Mouse (Mus musculus): ENCODE measurements at regions not wholly inside any gene's neighbourhood (a gene's known extent, or its start where the extent isn't known, plus 50 kb on each side); places are given as distances from the start of the nearest gene placed in this dataset.
A peak's percentile ranks its signal among the peaks of the same experiment; 100 is the strongest.

- Histone ChIP-seq H3K27me3 (ENCODE audit: control insufficient read depth, insufficient read depth, low read length) (no peaks in the 10 kb centered on the region), H3K4me2 (no peak overlapping the region), H3K9me3 (ENCODE audit: control insufficient read depth, low read length) (no peaks in the 10 kb centered on the region), H3K9ac (ENCODE audit: low read length) (no peak overlapping the region), H3K4me1 (ENCODE audit: control insufficient read depth, insufficient read depth, low read length) (no peaks in the 10 kb centered on the region), H3K36me3 (ENCODE audit: control insufficient read depth, insufficient read depth, low read length) (no peaks in the 10 kb centered on the region), H3K27ac (ENCODE audit: low read depth, low read length) (no peak overlapping the region), H3K4me3 (ENCODE audit: low read depth, low read length) (no peak overlapping the region)
- WGBS = 86% methylated on average over 3 of the region's 3 CpGs
- DNase-seq (ENCODE audit: low spot score, missing footprints) (no peak), ATAC-seq (ENCODE audit: low FRiP score) (no peak)
Measured at GRCm38 (mm10) chr11:26793928-26794628, 200.3 kb upstream of the Vrk2 start.

GRCm38 (mm10) chr11:26789281-26789680 is 195.5 kb upstream of the Vrk2 start:
- peak; percentile 67 for DNase-seq (ENCODE audit: low spot score, missing footprints)
- whole genome bisulfite sequencing = 68% methylated on average over 2 of the region's 2 CpGs
- Histone ChIP-seq H3K4me2 (no peak overlapping the region), H3K9ac (ENCODE audit: low read length) (no peak overlapping the region), H3K27ac (ENCODE audit: low read depth, low read length) (no peak overlapping the region), H3K9me3 (ENCODE audit: control insufficient read depth, low read length) (no peaks in the 10 kb centered on the region), H3K36me3 (ENCODE audit: control insufficient read depth, insufficient read depth, low read length) (no peaks in the 10 kb centered on the region), H3K4me3 (ENCODE audit: low read depth, low read length) (no peak overlapping the region), H3K4me1 (ENCODE audit: control insufficient read depth, insufficient read depth, low read length) (no peaks in the 10 kb centered on the region), H3K27me3 (ENCODE audit: control insufficient read depth, insufficient read depth, low read length) (no peaks in the 10 kb centered on the region)
- ATAC-seq (ENCODE audit: low FRiP score) = no peak

GRCm38 (mm10) chr11:26785164-26785563 is 191.4 kb upstream of the Vrk2 start:
- H3K9ac ChIP-seq (ENCODE audit: low read length) = no peak overlapping the region
- ATAC-seq (ENCODE audit: low FRiP score) (peak; percentile 92), DNase-seq (ENCODE audit: low spot score, missing footprints) (no peak)
- H3K4me3 ChIP-seq (ENCODE audit: low read depth, low read length) = no peak overlapping the region
- H3K36me3 ChIP-seq (ENCODE audit: control insufficient read depth, insufficient read depth, low read length) = no peaks in the 10 kb centered on the region
- no peaks in the 10 kb centered on the region for H3K9me3 ChIP-seq (ENCODE audit: control insufficient read depth, low read length)
- no peaks in the 10 kb centered on the region for H3K27me3 ChIP-seq (ENCODE audit: control insufficient read depth, insufficient read depth, low read length)
- no peak overlapping the region for H3K4me2 ChIP-seq
- H3K4me1 ChIP-seq (ENCODE audit: control insufficient read depth, insufficient read depth, low read length) = no peaks in the 10 kb centered on the region
- no peak overlapping the region for H3K27ac ChIP-seq (ENCODE audit: low read depth, low read length)
- 13% methylated on average over 1 of the region's 1 CpGs for WGBS

- WGBS = 14% methylated on average over 3 of the region's 3 CpGs
- DNase-seq (ENCODE audit: low spot score, missing footprints) = peak; percentile 92
- peaks cover 7% of the 10 kb centered on the region; the same call in 1 of the 2 replicates for H3K4me1 ChIP-seq (ENCODE audit: control insufficient read depth, insufficient read depth, low read length)
- H3K9ac ChIP-seq (ENCODE audit: low read length) = no peak overlapping the region
- H3K9me3 ChIP-seq (ENCODE audit: control insufficient read depth, low read length) = no peaks in the 10 kb centered on the region
- H3K36me3 ChIP-seq (ENCODE audit: control insufficient read depth, insufficient read depth, low read length) = no peaks in the 10 kb centered on the region
- no peak overlapping the region for H3K4me3 ChIP-seq (ENCODE audit: low read depth, low read length)
- ATAC-seq (ENCODE audit: low FRiP score) = peak; percentile 92
- H3K27ac ChIP-seq (ENCODE audit: low read depth, low read length) = peak overlapping the region; percentile 60; the same call in 1 of the 2 replicates
- no peaks in the 10 kb centered on the region for H3K27me3 ChIP-seq (ENCODE audit: control insufficient read depth, insufficient read depth, low read length)
- H3K4me2 ChIP-seq = no peak overlapping the region
Measured at GRCm38 (mm10) chr11:26773122-26773796, 179.5 kb upstream of the Vrk2 start.

- no peak overlapping the region for H3K4me2 ChIP-seq
- no peaks in the 10 kb centered on the region for H3K36me3 ChIP-seq (ENCODE audit: control insufficient read depth, insufficient read depth, low read length)
- ATAC-seq (ENCODE audit: low FRiP score) (no peak), DNase-seq (ENCODE audit: low spot score, missing footprints) (no peak)
- H3K9me3 ChIP-seq (ENCODE audit: control insufficient read depth, low read length) = no peaks in the 10 kb centered on the region
- H3K4me1 ChIP-seq (ENCODE audit: control insufficient read depth, insufficient read depth, low read length) = peaks cover 7% of the 10 kb centered on the region
- no peak overlapping the region for H3K4me3 ChIP-seq (ENCODE audit: low read depth, low read length)
- H3K27me3 ChIP-seq (ENCODE audit: control insufficient read depth, insufficient read depth, low read length) = no peaks in the 10 kb centered on the region
- WGBS = 84% methylated on average over 3 of the region's 3 CpGs
- no peak overlapping the region for H3K9ac ChIP-seq (ENCODE audit: low read length)
- no peak overlapping the region for H3K27ac ChIP-seq (ENCODE audit: low read depth, low read length)
Measured at GRCm38 (mm10) chr11:26755576-26755975, 161.8 kb upstream of the Vrk2 start.

GRCm38 (mm10) chr11:26753616-26754015 is 159.8 kb upstream of the Vrk2 start:
- no peaks in the 10 kb centered on the region for H3K27me3 ChIP-seq (ENCODE audit: control insufficient read depth, insufficient read depth, low read length)
- ATAC-seq (ENCODE audit: low FRiP score) (peak; percentile 74), DNase-seq (ENCODE audit: low spot score, missing footprints) (peak; percentile 88)
- H3K4me1 ChIP-seq (ENCODE audit: control insufficient read depth, insufficient read depth, low read length) = peaks cover 7% of the 10 kb centered on the region
- no peaks in the 10 kb centered on the region for H3K36me3 ChIP-seq (ENCODE audit: control insufficient read depth, insufficient read depth, low read length)
- no peaks in the 10 kb centered on the region for H3K9me3 ChIP-seq (ENCODE audit: control insufficient read depth, low read length)
- H3K4me2 ChIP-seq = no peak overlapping the region
- no peak overlapping the region for H3K4me3 ChIP-seq (ENCODE audit: low read depth, low read length)
- WGBS = 12% methylated on average over 1 of the region's 1 CpGs
- no peak overlapping the region for H3K9ac ChIP-seq (ENCODE audit: low read length)
- H3K27ac ChIP-seq (ENCODE audit: low read depth, low read length) = no peak overlapping the region

- 90% methylated on average over 1 of the region's 1 CpGs for WGBS
- DNase-seq (ENCODE audit: low spot score, missing footprints) (no peak), ATAC-seq (ENCODE audit: low FRiP score) (no peak)
- Histone ChIP-seq H3K9ac (ENCODE audit: low read length) (no peak overlapping the region), H3K9me3 (ENCODE audit: control insufficient read depth, low read length) (no peaks in the 10 kb centered on the region), H3K27ac (ENCODE audit: low read depth, low read length) (no peak overlapping the region), H3K27me3 (ENCODE audit: control insufficient read depth, insufficient read depth, low read length) (no peaks in the 10 kb centered on the region), H3K36me3 (ENCODE audit: control insufficient read depth, insufficient read depth, low read length) (no peaks in the 10 kb centered on the region), H3K4me1 (ENCODE audit: control insufficient read depth, insufficient read depth, low read length) (no peaks in the 10 kb centered on the region), H3K4me3 (ENCODE audit: low read depth, low read length) (no peak overlapping the region), H3K4me2 (no peak overlapping the region)
Measured at GRCm38 (mm10) chr11:26742235-26742634, 148.4 kb upstream of the Vrk2 start.

GRCm38 (mm10) chr11:26739732-26740131 is 145.9 kb upstream of the Vrk2 start:
- H3K9ac ChIP-seq (ENCODE audit: low read length) = no peak overlapping the region
- H3K9me3 ChIP-seq (ENCODE audit: control insufficient read depth, low read length) = no peaks in the 10 kb centered on the region
- no peak overlapping the region for H3K4me3 ChIP-seq (ENCODE audit: low read depth, low read length)
- no peak overlapping the region for H3K4me2 ChIP-seq
- DNase-seq (ENCODE audit: low spot score, missing footprints) (no peak), ATAC-seq (ENCODE audit: low FRiP score) (no peak)
- 67% methylated on average over 4 of the region's 4 CpGs for WGBS
- H3K27me3 ChIP-seq (ENCODE audit: control insufficient read depth, insufficient read depth, low read length) = no peaks in the 10 kb centered on the region
- no peak overlapping the region for H3K27ac ChIP-seq (ENCODE audit: low read depth, low read length)
- no peaks in the 10 kb centered on the region for H3K4me1 ChIP-seq (ENCODE audit: control insufficient read depth, insufficient read depth, low read length)
- H3K36me3 ChIP-seq (ENCODE audit: control insufficient read depth, insufficient read depth, low read length) = no peaks in the 10 kb centered on the region

GRCm38 (mm10) chr11:26726969-26727368 is 133.2 kb upstream of the Vrk2 start:
- H3K4me1 ChIP-seq (ENCODE audit: control insufficient read depth, insufficient read depth, low read length) = no peaks in the 10 kb centered on the region
- no peak overlapping the region for H3K4me3 ChIP-seq (ENCODE audit: low read depth, low read length)
- no peak overlapping the region for H3K27ac ChIP-seq (ENCODE audit: low read depth, low read length)
- H3K36me3 ChIP-seq (ENCODE audit: control insufficient read depth, insufficient read depth, low read length) = no peaks in the 10 kb centered on the region
- H3K9ac ChIP-seq (ENCODE audit: low read length) = no peak overlapping the region
- ATAC-seq (ENCODE audit: low FRiP score) (no peak), DNase-seq (ENCODE audit: low spot score, missing footprints) (no peak)
- no peaks in the 10 kb centered on the region for H3K27me3 ChIP-seq (ENCODE audit: control insufficient read depth, insufficient read depth, low read length)
- 92% methylated on average over 1 of the region's 1 CpGs for WGBS
- no peaks in the 10 kb centered on the region for H3K9me3 ChIP-seq (ENCODE audit: control insufficient read depth, low read length)
- no peak overlapping the region for H3K4me2 ChIP-seq

All from midbrain, embryonic 11.5 days (tissue).